Mouse (Mus musculus): ENCODE measurements around the gene Tubb4b. TPM values are rescaled to one million over a fixed set of nuclear protein-coding genes. Genes with fewer than 3 reads are reported as not detected.

Tubb4b gene
- polyA plus RNA-seq, 1 experiment = 359 TPM

DNA sequence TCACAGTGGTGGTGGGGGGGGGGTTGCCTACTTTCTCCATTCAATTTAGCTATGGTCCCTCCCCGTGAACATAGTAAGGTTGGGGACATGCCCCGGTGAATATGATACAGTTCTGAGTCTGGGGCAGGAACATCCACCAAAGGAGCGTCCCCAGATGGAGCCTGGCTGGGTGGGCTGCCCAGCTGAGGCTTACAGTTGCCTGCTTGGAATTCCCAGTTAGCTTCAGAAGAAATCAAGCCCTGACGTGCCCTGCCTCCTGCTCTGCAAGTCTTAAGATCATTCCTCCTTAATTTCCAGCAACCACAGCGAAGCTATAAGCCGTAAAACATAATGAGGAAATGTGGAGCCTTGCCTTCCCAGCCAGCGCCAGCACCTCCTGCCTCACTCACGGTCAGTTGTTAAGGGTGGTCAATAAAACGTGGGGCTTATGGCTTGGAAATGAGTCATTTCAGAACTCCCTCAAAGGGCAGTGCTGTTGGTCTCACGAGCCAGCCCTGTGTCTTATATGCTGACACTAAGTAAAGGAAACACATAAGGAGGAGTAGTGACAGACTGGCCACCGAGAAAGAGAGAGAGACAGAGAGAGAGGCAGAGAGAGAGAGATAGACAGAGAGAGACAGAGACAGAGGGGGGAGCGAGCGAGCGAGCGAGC is 44.8 kb downstream of the Tubb4b start:
- peak overlapping the region; percentile 25 for H3K4me3 ChIP-seq
- no peak overlapping the region for H3ac ChIP-seq (ENCODE audit: control insufficient read depth, insufficient read length)
- TF ChIP-seq SRF (IDR thresholded peaks at IDR 0.05; ENCODE audit: control insufficient read depth, insufficient read length, low read depth) (no peak), MYOG (IDR thresholded peaks at IDR 0.05; ENCODE audit: control insufficient read depth in 1 of 3, insufficient read depth in 1 of 3, insufficient read length in 2 of 3, low read depth in 2 of 3) (no peak), POLR2AphosphoS2 (IDR thresholded peaks at IDR 0.05; ENCODE audit: insufficient read length, low read depth) (no peak), TCF12 (IDR thresholded peaks at IDR 0.05; ENCODE audit: insufficient read depth, poor library complexity, severe bottlenecking) (no peak), TCF3 (IDR thresholded peaks at IDR 0.05; ENCODE audit: insufficient read length, low read depth) (no peak), MAX (IDR thresholded peaks at IDR 0.05; ENCODE audit: low read depth) (no peak), MYOD1 (IDR thresholded peaks at IDR 0.05; ENCODE audit: control insufficient read depth in 1 of 3, insufficient read length in 2 of 3, low read depth in 2 of 3) (no peak), E2F4 (IDR thresholded peaks at IDR 0.05; ENCODE audit: insufficient read depth) (no peak), REST (IDR thresholded peaks at IDR 0.05; ENCODE audit: insufficient read depth, insufficient read length) (no peak), CEBPB (IDR thresholded peaks at IDR 0.05; ENCODE audit: insufficient read depth, poor library complexity, severe bottlenecking) (no peak), USF1 (IDR thresholded peaks at IDR 0.05; ENCODE audit: low read depth) (no peak), POLR2A (IDR thresholded peaks at IDR 0.05; ENCODE audit: insufficient read length, low read depth) (no peak)
- no peaks in the 10 kb centered on the region for H3K27me3 ChIP-seq (ENCODE audit: control insufficient read depth, insufficient read depth, insufficient read length)
- H3K79me2 ChIP-seq (ENCODE audit: control insufficient read depth, insufficient read depth) = no peaks in the 10 kb centered on the region
- peak overlapping the region; percentile 91 for H3K4me2 ChIP-seq (ENCODE audit: low read depth)
- H3K36me3 ChIP-seq (ENCODE audit: control insufficient read depth, insufficient read depth) = no peaks in the 10 kb centered on the region

- Histone ChIP-seq H3ac (ENCODE audit: control insufficient read depth, insufficient read length) (no peak overlapping the region), H3K79me2 (ENCODE audit: control insufficient read depth, insufficient read depth) (no peaks in the 10 kb centered on the region), H3K36me3 (ENCODE audit: control insufficient read depth, insufficient read depth) (no peaks in the 10 kb centered on the region), H3K4me2 (ENCODE audit: low read depth) (no peak overlapping the region), H3K4me3 (no peak overlapping the region), H3K27me3 (ENCODE audit: control insufficient read depth, insufficient read depth, insufficient read length) (no peaks in the 10 kb centered on the region)
- no peak for TF ChIP-seq MAX (IDR thresholded peaks at IDR 0.05; ENCODE audit: low read depth)
- TF ChIP-seq CEBPB (IDR thresholded peaks at IDR 0.05; ENCODE audit: insufficient read depth, poor library complexity, severe bottlenecking) = no peak
- TF ChIP-seq USF1 (IDR thresholded peaks at IDR 0.05; ENCODE audit: low read depth) = no peak
- TF ChIP-seq MYOD1 (IDR thresholded peaks at IDR 0.05; ENCODE audit: control insufficient read depth in 1 of 3, insufficient read length in 2 of 3, low read depth in 2 of 3) = no peak
- no peak for TF ChIP-seq TCF3 (IDR thresholded peaks at IDR 0.05; ENCODE audit: insufficient read length, low read depth)
- TF ChIP-seq POLR2A (IDR thresholded peaks at IDR 0.05; ENCODE audit: insufficient read length, low read depth) = no peak
- TF ChIP-seq SRF (IDR thresholded peaks at IDR 0.05; ENCODE audit: control insufficient read depth, insufficient read length, low read depth) = no peak
- TF ChIP-seq REST (IDR thresholded peaks at IDR 0.05; ENCODE audit: insufficient read depth, insufficient read length) = no peak
- no peak for TF ChIP-seq E2F4 (IDR thresholded peaks at IDR 0.05; ENCODE audit: insufficient read depth)
- TF ChIP-seq TCF12 (IDR thresholded peaks at IDR 0.05; ENCODE audit: insufficient read depth, poor library complexity, severe bottlenecking) = no peak
- TF ChIP-seq MYOG (IDR thresholded peaks at IDR 0.05; ENCODE audit: control insufficient read depth in 1 of 3, insufficient read depth in 1 of 3, insufficient read length in 2 of 3, low read depth in 2 of 3) = no peak
- no peak for TF ChIP-seq POLR2AphosphoS2 (IDR thresholded peaks at IDR 0.05; ENCODE audit: insufficient read length, low read depth)
These were observed 46.1 kb downstream of the Tubb4b start for GRCm38 (mm10) chr2:25178285-25178972.

- no peak for TF ChIP-seq POLR2AphosphoS2 (IDR thresholded peaks at IDR 0.05; ENCODE audit: insufficient read length, low read depth)
- Histone ChIP-seq H3K4me3 (no peak overlapping the region), H3ac (ENCODE audit: control insufficient read depth, insufficient read length) (no peak overlapping the region), H3K27me3 (ENCODE audit: control insufficient read depth, insufficient read depth, insufficient read length) (no peaks in the 10 kb centered on the region), H3K79me2 (ENCODE audit: control insufficient read depth, insufficient read depth) (no peaks in the 10 kb centered on the region), H3K4me2 (ENCODE audit: low read depth) (peak overlapping the region; percentile 27), H3K36me3 (ENCODE audit: control insufficient read depth, insufficient read depth) (no peaks in the 10 kb centered on the region)
These were observed 46.8 kb downstream of the Tubb4b start for GRCm38 (mm10) chr2:25177685-25178084.

DNA sequence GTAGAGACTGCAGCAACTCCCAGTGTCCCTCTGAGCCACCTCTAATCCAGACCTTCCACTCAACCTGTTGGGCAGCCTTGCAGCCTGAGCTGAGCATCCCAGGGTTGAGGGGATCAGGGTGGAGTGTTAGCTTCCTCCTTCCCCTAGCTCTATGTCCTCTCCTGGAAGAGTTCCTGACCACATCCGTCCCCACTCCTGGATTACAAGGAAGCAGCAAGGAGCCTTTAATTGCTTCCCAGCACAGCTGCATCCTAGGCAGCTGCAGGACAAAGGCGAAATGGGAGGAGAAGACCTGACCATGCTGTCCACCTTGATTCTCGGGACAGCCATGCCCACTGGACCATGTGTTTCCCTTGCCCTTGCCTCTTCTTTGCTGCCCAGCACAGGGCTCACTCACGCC is 47.4 kb downstream of the Tubb4b start:
- no peaks in the 10 kb centered on the region for H3K27me3 ChIP-seq (ENCODE audit: control insufficient read depth, insufficient read depth, insufficient read length)
- peak overlapping the region; percentile 27 for H3K4me2 ChIP-seq (ENCODE audit: low read depth)
- H3K79me2 ChIP-seq (ENCODE audit: control insufficient read depth, insufficient read depth) = no peaks in the 10 kb centered on the region
- H3ac ChIP-seq (ENCODE audit: control insufficient read depth, insufficient read length) = no peak overlapping the region
- TF ChIP-seq TCF3 (IDR thresholded peaks at IDR 0.05; ENCODE audit: insufficient read length, low read depth) = no peak
- peak in 1 of 3 experiments; percentile 36 for TF ChIP-seq MYOD1 (IDR thresholded peaks at IDR 0.05; ENCODE audit: control insufficient read depth in 1 of 3, insufficient read length in 2 of 3, low read depth in 2 of 3)
- H3K4me3 ChIP-seq = no peak overlapping the region
- no peaks in the 10 kb centered on the region for H3K36me3 ChIP-seq (ENCODE audit: control insufficient read depth, insufficient read depth)

DNA sequence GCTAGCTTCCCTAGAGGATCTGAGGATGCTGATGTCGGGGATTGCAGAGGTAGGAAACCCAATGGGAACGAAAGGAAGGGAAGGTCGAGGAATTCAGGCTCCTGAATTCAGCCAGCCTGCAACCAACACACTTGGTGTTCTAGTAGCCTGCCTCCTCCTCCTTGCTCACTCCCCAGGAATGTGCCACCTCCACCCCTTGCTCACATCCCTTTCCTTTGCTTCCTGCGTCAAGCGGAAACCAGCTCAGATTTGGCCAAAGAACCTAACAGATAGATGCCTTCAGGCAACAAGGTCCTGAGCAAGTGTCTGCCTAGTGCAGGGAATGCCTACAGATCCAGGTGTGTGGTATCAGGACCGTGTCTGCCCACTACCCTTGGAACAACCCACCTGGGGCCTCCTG is 47.9 kb downstream of the Tubb4b start:
- Histone ChIP-seq H3K79me2 (ENCODE audit: control insufficient read depth, insufficient read depth) (no peaks in the 10 kb centered on the region), H3K27me3 (ENCODE audit: control insufficient read depth, insufficient read depth, insufficient read length) (no peaks in the 10 kb centered on the region), H3K4me3 (no peak overlapping the region), H3ac (ENCODE audit: control insufficient read depth, insufficient read length) (no peak overlapping the region), H3K4me2 (ENCODE audit: low read depth) (peak overlapping the region; percentile 27), H3K36me3 (ENCODE audit: control insufficient read depth, insufficient read depth) (no peaks in the 10 kb centered on the region)
- TF ChIP-seq USF1 (IDR thresholded peaks at IDR 0.05; ENCODE audit: low read depth) (no peak), SRF (IDR thresholded peaks at IDR 0.05; ENCODE audit: control insufficient read depth, insufficient read length, low read depth) (no peak), MAX (IDR thresholded peaks at IDR 0.05; ENCODE audit: low read depth) (no peak), POLR2AphosphoS2 (IDR thresholded peaks at IDR 0.05; ENCODE audit: insufficient read length, low read depth) (no peak), MYOG (IDR thresholded peaks at IDR 0.05; ENCODE audit: control insufficient read depth in 1 of 3, insufficient read depth in 1 of 3, insufficient read length in 2 of 3, low read depth in 2 of 3) (no peak), TCF3 (IDR thresholded peaks at IDR 0.05; ENCODE audit: insufficient read length, low read depth) (no peak), REST (IDR thresholded peaks at IDR 0.05; ENCODE audit: insufficient read depth, insufficient read length) (no peak), E2F4 (IDR thresholded peaks at IDR 0.05; ENCODE audit: insufficient read depth) (no peak), CEBPB (IDR thresholded peaks at IDR 0.05; ENCODE audit: insufficient read depth, poor library complexity, severe bottlenecking) (no peak), MYOD1 (IDR thresholded peaks at IDR 0.05; ENCODE audit: control insufficient read depth in 1 of 3, insufficient read length in 2 of 3, low read depth in 2 of 3) (no peak), TCF12 (IDR thresholded peaks at IDR 0.05; ENCODE audit: insufficient read depth, poor library complexity, severe bottlenecking) (no peak), POLR2A (IDR thresholded peaks at IDR 0.05; ENCODE audit: insufficient read length, low read depth) (no peak)

Measured in myocyte (in vitro differentiated cells).